Mouse (Mus musculus): ENCODE measurements around the gene Itpr1. TPM values are rescaled to one million over a fixed set of nuclear protein-coding genes. Genes with fewer than 3 reads are reported as not detected.
"Not testable (repeated sequence)": the region's sequence is repeated elsewhere in the genome, so short reads cannot be mapped to it uniquely, and the experiment has no call there.

Gene Itpr1
- polyA plus RNA-seq, 1 experiment from 2014 or later: 5.5 TPM

- 92% methylated on average over 4 of the region's 4 CpGs for WGBS
- Histone ChIP-seq H3K27me3 (ENCODE audit: control insufficient read depth, insufficient read depth, low read length) (no peaks in the 10 kb centered on the region), H3K4me1 (ENCODE audit: control insufficient read depth, insufficient read depth, low read length) (no peaks in the 10 kb centered on the region), H3K4me2 (ENCODE audit: low read length) (no peak overlapping the region), H3K9me3 (ENCODE audit: control insufficient read depth, low read length) (no peaks in the 10 kb centered on the region), H3K4me3 (replicated peaks; ENCODE audit: low read depth, low read length) (no peak overlapping the region), H3K27ac (replicated peaks; ENCODE audit: low read depth, low read length) (no peak overlapping the region), H3K9ac (replicated peaks; ENCODE audit: low read length) (no peak overlapping the region), H3K36me3 (ENCODE audit: control insufficient read depth, insufficient read depth, low read length) (no peaks in the 10 kb centered on the region)
- DNase-seq (no peak), ATAC-seq (ENCODE audit: low FRiP score, low TSS enrichment) (no peak)
These were observed 341.5 kb downstream of the Itpr1 start for GRCm38 (mm10) chr6:108554389-108554788.

GRCm38 (mm10) chr6:108554878-108555277 is 342.0 kb downstream of the Itpr1 start:
- DNase-seq: no peak
- Histone ChIP-seq H3K36me3 (ENCODE audit: control insufficient read depth, insufficient read depth, low read length) (no peaks in the 10 kb centered on the region), H3K9me3 (ENCODE audit: control insufficient read depth, low read length) (no peaks in the 10 kb centered on the region), H3K9ac (replicated peaks; ENCODE audit: low read length) (no peak overlapping the region), H3K27me3 (ENCODE audit: control insufficient read depth, insufficient read depth, low read length) (no peaks in the 10 kb centered on the region), H3K4me1 (ENCODE audit: control insufficient read depth, insufficient read depth, low read length) (no peaks in the 10 kb centered on the region), H3K27ac (replicated peaks; ENCODE audit: low read depth, low read length) (no peak overlapping the region), H3K4me3 (replicated peaks; ENCODE audit: low read depth, low read length) (no peak overlapping the region), H3K4me2 (ENCODE audit: low read length) (no peak overlapping the region)
- no peak for ATAC-seq (ENCODE audit: low FRiP score, low TSS enrichment)
- 88% methylated on average over 5 of the region's 5 CpGs for WGBS

DNA sequence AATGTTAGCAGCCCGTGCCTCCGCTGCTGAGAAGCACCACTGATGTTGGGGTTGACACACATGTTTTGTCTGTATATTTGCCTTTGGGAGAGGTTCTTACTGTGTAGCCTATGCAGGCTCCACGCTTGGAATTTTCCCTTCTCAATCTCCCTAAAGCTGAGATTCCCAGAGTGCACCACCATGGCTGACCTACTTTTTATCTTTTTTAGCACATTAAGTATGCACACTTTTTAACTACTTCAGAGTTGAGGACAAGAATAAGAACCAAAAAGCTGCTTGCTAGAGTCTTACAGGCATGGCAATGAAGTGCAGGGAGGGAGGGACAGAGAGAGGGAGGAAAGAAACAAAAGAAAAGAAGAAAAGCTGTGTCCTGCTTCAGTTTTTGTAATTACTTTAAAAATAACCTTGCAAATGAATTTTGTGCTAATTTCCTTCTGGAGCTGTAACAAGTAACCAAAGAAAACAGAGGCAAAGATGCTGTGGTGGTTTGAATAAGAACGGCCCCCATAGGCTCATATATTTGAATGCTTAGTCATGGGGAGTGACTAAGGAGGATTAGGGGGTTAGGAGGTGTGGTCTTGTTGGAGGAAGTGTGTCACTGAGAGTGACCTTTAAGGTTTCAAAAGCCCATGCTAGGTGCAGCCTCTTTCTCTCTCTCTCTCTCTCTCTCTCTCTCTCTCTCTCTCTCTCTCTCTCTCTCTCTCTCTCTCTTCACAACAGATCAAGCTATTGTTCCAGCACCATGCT is 344.9 kb downstream of the Itpr1 start:
- DNase-seq (no peak), ATAC-seq (ENCODE audit: low FRiP score, low TSS enrichment) (no peak)
- Histone ChIP-seq H3K4me2 (ENCODE audit: low read length) (no peak overlapping the region), H3K9ac (replicated peaks; ENCODE audit: low read length) (no peak overlapping the region), H3K4me1 (ENCODE audit: control insufficient read depth, insufficient read depth, low read length) (no peaks in the 10 kb centered on the region), H3K27me3 (ENCODE audit: control insufficient read depth, insufficient read depth, low read length) (no peaks in the 10 kb centered on the region), H3K4me3 (replicated peaks; ENCODE audit: low read depth, low read length) (no peak overlapping the region), H3K27ac (replicated peaks; ENCODE audit: low read depth, low read length) (no peak overlapping the region), H3K9me3 (ENCODE audit: control insufficient read depth, low read length) (no peaks in the 10 kb centered on the region), H3K36me3 (ENCODE audit: control insufficient read depth, insufficient read depth, low read length) (no peaks in the 10 kb centered on the region)
- WGBS: 87% methylated on average over 4 of the region's 4 CpGs

DNA sequence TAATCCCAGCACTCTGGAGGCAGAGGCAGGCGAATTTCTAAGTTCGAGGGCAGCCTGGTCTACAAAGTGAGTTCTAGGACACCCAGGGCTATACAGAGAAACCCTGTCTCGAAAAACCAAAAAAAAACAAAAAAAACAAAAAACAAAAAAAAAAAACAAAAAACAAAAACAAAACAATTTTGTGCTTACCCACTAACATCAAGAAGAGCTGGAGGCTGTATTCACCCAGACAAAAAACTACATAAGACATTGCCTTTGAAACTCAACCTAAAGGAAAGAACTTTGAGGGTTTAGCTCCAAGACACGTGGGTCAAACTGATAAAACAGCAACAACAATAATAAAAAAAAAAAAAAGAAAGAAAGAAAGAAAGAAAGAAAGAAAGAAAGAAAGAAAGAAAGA is 346.3 kb downstream of the Itpr1 start:
- WGBS: 85% methylated on average over 4 of the region's 4 CpGs
- H3K9ac ChIP-seq (replicated peaks; ENCODE audit: low read length); H3K27ac ChIP-seq (replicated peaks; ENCODE audit: low read depth, low read length); H3K4me2 ChIP-seq (ENCODE audit: low read length); H3K4me1 ChIP-seq (ENCODE audit: control insufficient read depth, insufficient read depth, low read length); H3K27me3 ChIP-seq (ENCODE audit: control insufficient read depth, insufficient read depth, low read length); H3K9me3 ChIP-seq (ENCODE audit: control insufficient read depth, low read length); H3K4me3 ChIP-seq (replicated peaks; ENCODE audit: low read depth, low read length); H3K36me3 ChIP-seq (ENCODE audit: control insufficient read depth, insufficient read depth, low read length); DNase-seq; ATAC-seq (ENCODE audit: low FRiP score, low TSS enrichment): not testable (repeated sequence)

DNA sequence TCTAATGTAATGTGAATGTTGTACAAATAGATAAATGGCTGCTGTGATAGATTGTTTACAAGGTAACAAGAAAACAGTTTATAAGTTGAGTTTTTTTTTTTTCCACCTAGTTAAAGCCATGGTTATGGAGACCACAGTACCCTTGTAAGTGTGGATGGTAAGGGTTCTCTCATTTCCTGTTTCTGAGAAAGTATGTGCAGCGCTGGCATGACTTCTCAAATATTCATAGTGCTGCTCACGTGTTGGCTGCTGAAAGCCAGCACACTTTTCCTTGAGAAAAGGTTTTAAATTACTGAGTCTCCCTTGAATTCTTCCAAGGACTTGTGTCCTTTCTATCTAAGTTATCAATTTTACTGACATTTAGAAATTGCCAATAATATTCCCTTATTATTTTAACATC is 350.1 kb downstream of the Itpr1 start:
- Histone ChIP-seq H3K9me3 (ENCODE audit: control insufficient read depth, low read length) (no peaks in the 10 kb centered on the region), H3K36me3 (ENCODE audit: control insufficient read depth, insufficient read depth, low read length) (no peaks in the 10 kb centered on the region), H3K27ac (replicated peaks; ENCODE audit: low read depth, low read length) (no peak overlapping the region), H3K9ac (replicated peaks; ENCODE audit: low read length) (no peak overlapping the region), H3K27me3 (ENCODE audit: control insufficient read depth, insufficient read depth, low read length) (no peaks in the 10 kb centered on the region), H3K4me1 (ENCODE audit: control insufficient read depth, insufficient read depth, low read length) (no peaks in the 10 kb centered on the region), H3K4me2 (ENCODE audit: low read length) (no peak overlapping the region), H3K4me3 (replicated peaks; ENCODE audit: low read depth, low read length) (no peak overlapping the region)
- DNase-seq (no peak), ATAC-seq (ENCODE audit: low FRiP score, low TSS enrichment) (no peak)
- WGBS: 96% methylated on average over 2 of the region's 2 CpGs

- not testable (repeated sequence) for H3K4me2 ChIP-seq (ENCODE audit: low read length); H3K4me3 ChIP-seq (replicated peaks; ENCODE audit: low read depth, low read length); H3K36me3 ChIP-seq (ENCODE audit: control insufficient read depth, insufficient read depth, low read length); H3K27ac ChIP-seq (replicated peaks; ENCODE audit: low read depth, low read length); DNase-seq; H3K4me1 ChIP-seq (ENCODE audit: control insufficient read depth, insufficient read depth, low read length); H3K27me3 ChIP-seq (ENCODE audit: control insufficient read depth, insufficient read depth, low read length); H3K9ac ChIP-seq (replicated peaks; ENCODE audit: low read length); H3K9me3 ChIP-seq (ENCODE audit: control insufficient read depth, low read length); ATAC-seq (ENCODE audit: low FRiP score, low TSS enrichment)
- 82% methylated on average over 18 of the region's 18 CpGs for WGBS
These were observed 352.6 kb downstream of the Itpr1 start for GRCm38 (mm10) chr6:108565447-108565846.

DNA sequence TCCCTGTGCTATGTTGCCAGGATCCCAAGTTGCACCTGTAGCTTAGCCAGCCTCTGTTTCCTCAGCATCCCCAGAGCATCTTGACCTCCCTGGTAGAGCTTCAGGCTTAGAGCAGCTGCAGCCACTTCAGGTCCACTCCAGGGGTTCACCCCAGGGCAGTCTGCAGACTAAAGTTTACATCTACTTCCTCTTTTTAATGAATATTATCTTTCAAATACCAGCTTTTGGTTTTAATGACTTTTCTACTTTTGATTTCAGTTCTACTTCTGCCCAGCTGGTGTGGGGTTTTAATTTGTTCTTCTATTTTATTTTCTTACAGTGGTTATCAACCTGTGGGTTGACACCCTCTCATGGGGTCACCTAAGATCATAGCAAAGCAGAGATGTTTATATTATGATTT is 353.7 kb downstream of the Itpr1 start:
- no peaks in the 10 kb centered on the region for H3K9me3 ChIP-seq (ENCODE audit: control insufficient read depth, low read length)
- H3K27ac ChIP-seq (replicated peaks; ENCODE audit: low read depth, low read length): no peak overlapping the region
- H3K4me1 ChIP-seq (ENCODE audit: control insufficient read depth, insufficient read depth, low read length): peaks cover 6% of the 10 kb centered on the region; the same call in 1 of the 2 replicates
- no peak overlapping the region for H3K4me3 ChIP-seq (replicated peaks; ENCODE audit: low read depth, low read length)
- H3K4me2 ChIP-seq (ENCODE audit: low read length): no peak overlapping the region
- DNase-seq (no peak), ATAC-seq (ENCODE audit: low FRiP score, low TSS enrichment) (no peak)
- no peaks in the 10 kb centered on the region for H3K36me3 ChIP-seq (ENCODE audit: control insufficient read depth, insufficient read depth, low read length)
- no peaks in the 10 kb centered on the region for H3K27me3 ChIP-seq (ENCODE audit: control insufficient read depth, insufficient read depth, low read length)
- H3K9ac ChIP-seq (replicated peaks; ENCODE audit: low read length): no peak overlapping the region

GRCm38 (mm10) chr6:108569460-108570187 is 356.7 kb downstream of the Itpr1 start:
- H3K9ac ChIP-seq (replicated peaks; ENCODE audit: low read length): no peak overlapping the region
- ATAC-seq (ENCODE audit: low FRiP score, low TSS enrichment): no peak
- 75% methylated on average over 7 of the region's 7 CpGs for WGBS

More at GRCm38 (mm10) chr6:108569460-108570187, 356.7 kb downstream of the Itpr1 start:
- Histone ChIP-seq H3K4me1 (ENCODE audit: control insufficient read depth, insufficient read depth, low read length) (peaks cover 6% of the 10 kb centered on the region; the same call in 1 of the 2 replicates), H3K4me3 (replicated peaks; ENCODE audit: low read depth, low read length) (no peak overlapping the region), H3K36me3 (ENCODE audit: control insufficient read depth, insufficient read depth, low read length) (no peaks in the 10 kb centered on the region), H3K27me3 (ENCODE audit: control insufficient read depth, insufficient read depth, low read length) (no peaks in the 10 kb centered on the region), H3K27ac (replicated peaks; ENCODE audit: low read depth, low read length) (no peak overlapping the region), H3K4me2 (ENCODE audit: low read length) (no peak overlapping the region), H3K9me3 (ENCODE audit: control insufficient read depth, low read length) (no peaks in the 10 kb centered on the region)
- no peak for DNase-seq
